Mouse (Mus musculus) thymus, adult 2 months (tissue): ENCODE data around the gene Zfp991. TPM values are rescaled to one million over a fixed set of nuclear protein-coding genes. Genes with fewer than 3 reads are reported as not detected.
"Not testable (repeated sequence)": the region's sequence is repeated elsewhere in the genome, so short reads cannot be mapped to it uniquely, and the experiment has no call there.

Source experiments
- DNase-seq: peaks from one replicate; pipeline ENCODE4 v3.0.0; 2021
- H3K27ac ChIP-seq: fragments of 200-500 bp; 2 replicates; pipeline ENCODE4 v1.5.1; 2012; ENCODE audit warnings: low read length, control low read depth; ENCODE audit not compliant: control insufficient read depth, insufficient read depth
- H3K27me3 ChIP-seq: fragments of 200-500 bp; 2 replicates; pipeline ENCODE4 v1.6.1; 2012; ENCODE audit warnings: mild to moderate bottlenecking, low read length, moderate library complexity, mixed read lengths; ENCODE audit not compliant: control insufficient read depth, insufficient read depth
- H3K36me3 ChIP-seq: fragments of 200-500 bp; 2 replicates; pipeline ENCODE4 v1.6.1; 2012; ENCODE audit warnings: mild to moderate bottlenecking, low read length, moderate library complexity; ENCODE audit not compliant: control insufficient read depth, insufficient read depth
- H3K4me1 ChIP-seq: fragments of 200-500 bp; replicated peaks from 2 replicates; pipeline ENCODE4 v1.6.1; 2012; ENCODE audit warnings: low read length; ENCODE audit not compliant: control insufficient read depth, insufficient read depth
- H3K4me3 ChIP-seq: fragments of 200-500 bp; 2 replicates; pipeline ENCODE4 v1.5.1; 2012; ENCODE audit warnings: mild to moderate bottlenecking, low read length, control low read depth, moderate library complexity; ENCODE audit not compliant: control insufficient read depth, insufficient read depth
- WGBS: fragments of 180-500 bp; shearing (Covaris S2); methylation state at CpG from one replicate; pipeline ENCODE4 v1.1.7; 2018; 5-methylcytosine and 5-hydroxymethylcytosine counted together
- polyA plus RNA-seq: library from polyadenylated mRNA; depleted of rRNA; stranded (reverse); fragments of >200 nt; gene quantifications from 2 replicates; pipeline ENCODE4 v1.2.3, GENCODE M21; 2012

Zfp991 gene
- polyA plus RNA-seq, 1 experiment: 0.18 TPM

- H3K27ac ChIP-seq, H3K4me3 ChIP-seq, DNase-seq, H3K36me3 ChIP-seq, H3K4me1 ChIP-seq, H3K27me3 ChIP-seq: not testable (repeated sequence)
- 79% methylated on average over 2 of the region's 2 CpGs for WGBS
These were observed 5.4 kb upstream of the Zfp991 start for GRCm38 (mm10) chr4:147126435-147126834.

GRCm38 (mm10) chr4:147127137-147127536 is 4.7 kb upstream of the Zfp991 start:
- DNase-seq, H3K4me1 ChIP-seq, H3K27ac ChIP-seq, H3K4me3 ChIP-seq, H3K36me3 ChIP-seq, H3K27me3 ChIP-seq: not testable (repeated sequence)
- WGBS: 88% methylated on average over 2 of the region's 2 CpGs

- not testable (repeated sequence) for H3K36me3 ChIP-seq, H3K27ac ChIP-seq, H3K4me1 ChIP-seq, H3K27me3 ChIP-seq, H3K4me3 ChIP-seq, DNase-seq
These were observed 3.7 kb upstream of the Zfp991 start for GRCm38 (mm10) chr4:147128152-147128551.

GRCm38 (mm10) chr4:147133596-147133995 is 1.8 kb downstream of the Zfp991 start:
- not testable (repeated sequence) for H3K36me3 ChIP-seq

GRCm38 (mm10) chr4:147141757-147142156 is 9.9 kb downstream of the Zfp991 start:
- WGBS: 80% methylated on average over 4 of the region's 4 CpGs
- H3K4me3 ChIP-seq, H3K36me3 ChIP-seq, H3K4me1 ChIP-seq, H3K27ac ChIP-seq, H3K27me3 ChIP-seq, DNase-seq: not testable (repeated sequence)

More at GRCm38 (mm10) chr4:147133596-147133995, 1.8 kb downstream of the Zfp991 start:
- not testable (repeated sequence) for H3K4me3 ChIP-seq, DNase-seq, H3K4me1 ChIP-seq, H3K27me3 ChIP-seq, H3K27ac ChIP-seq
- WGBS: 49% methylated on average over 2 of the region's 2 CpGs

GRCm38 (mm10) chr4:147165282-147165681 is 33.4 kb downstream of the Zfp991 start:
- WGBS: 99% methylated on average over 2 of the region's 2 CpGs
- not testable (repeated sequence) for H3K4me1 ChIP-seq, H3K27me3 ChIP-seq, H3K27ac ChIP-seq, DNase-seq, H3K36me3 ChIP-seq, H3K4me3 ChIP-seq

- not testable (repeated sequence) for H3K27me3 ChIP-seq, H3K36me3 ChIP-seq, H3K4me3 ChIP-seq, H3K27ac ChIP-seq, H3K4me1 ChIP-seq, DNase-seq
- 93% methylated on average over 2 of the region's 2 CpGs for WGBS
These were observed 38.7 kb downstream of the Zfp991 start for GRCm38 (mm10) chr4:147170547-147170946.

- not testable (repeated sequence) for H3K36me3 ChIP-seq, H3K27ac ChIP-seq, DNase-seq, H3K27me3 ChIP-seq, H3K4me1 ChIP-seq, H3K4me3 ChIP-seq
- WGBS: 100% methylated on average over 1 of the region's 4 CpGs
These were observed 39.7 kb downstream of the Zfp991 start for GRCm38 (mm10) chr4:147171557-147171956.

- H3K4me3 ChIP-seq, DNase-seq, H3K27ac ChIP-seq, H3K27me3 ChIP-seq, H3K4me1 ChIP-seq, H3K36me3 ChIP-seq: not testable (repeated sequence)
- 94% methylated on average over 11 of the region's 12 CpGs for WGBS
These were observed 44.5 kb downstream of the Zfp991 start for GRCm38 (mm10) chr4:147176279-147176880.

- not testable (repeated sequence) for H3K4me1 ChIP-seq, DNase-seq, H3K27me3 ChIP-seq, H3K36me3 ChIP-seq, H3K27ac ChIP-seq, H3K4me3 ChIP-seq
- WGBS: 98% methylated on average over 8 of the region's 8 CpGs
These were observed 49.4 kb downstream of the Zfp991 start for GRCm38 (mm10) chr4:147181141-147181685.

GRCm38 (mm10) chr4:147181969-147182705 is 50.3 kb downstream of the Zfp991 start:
- H3K4me3 ChIP-seq, DNase-seq, H3K4me1 ChIP-seq, H3K36me3 ChIP-seq, H3K27ac ChIP-seq, H3K27me3 ChIP-seq: not testable (repeated sequence)
- WGBS: no CpG with 5 or more reads among the region's 13 CpGs
